Mouse (Mus musculus): Measurements from ENCODE around the gene Mapkap1.

DNA sequence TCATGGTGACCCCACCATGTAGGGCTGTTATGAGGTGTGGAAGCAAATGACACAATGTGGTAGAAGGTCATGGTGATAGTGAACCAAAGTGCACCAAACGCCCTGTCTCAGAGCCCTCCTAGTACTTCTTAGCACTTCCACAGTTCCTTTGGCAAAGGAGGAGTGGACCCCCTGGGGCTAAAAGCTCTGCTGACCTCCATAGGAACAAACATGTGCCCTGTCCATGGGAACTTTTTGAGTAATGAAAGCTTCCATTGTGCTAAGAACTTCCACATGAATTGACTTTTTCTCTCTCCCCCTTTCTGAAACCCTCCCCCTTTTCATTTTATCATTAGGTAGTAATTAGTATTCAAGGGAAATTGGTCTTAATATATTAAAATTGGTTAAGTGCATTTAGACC, 164.5 kb downstream of the Mapkap1 start:
- no peak for TF ChIP-seq CTCF (IDR thresholded peaks at IDR 0.05; ENCODE audit: borderline replicate concordance, extremely low read depth, insufficient read depth, insufficient read length)
- TF ChIP-seq POLR2A (IDR thresholded peaks at IDR 0.05; ENCODE audit: borderline replicate concordance, extremely low read depth, insufficient read depth, insufficient read length, poor library complexity, severe bottlenecking): no peak
